Mouse (Mus musculus) myocyte (in vitro differentiated cells): ENCODE data around the gene Rassf1.

ENCODE experiments used
- E2F4 ChIP-seq: IDR thresholded peaks from one replicate; pipeline ENCODE4 v1.6.1; 2011; ENCODE audit warnings: mild to moderate bottlenecking, control low read depth, moderate library complexity; ENCODE audit not compliant: insufficient read depth
- MAX ChIP-seq: IDR thresholded peaks from one replicate; pipeline ENCODE4 v1.6.1; 2011; ENCODE audit warnings: low read depth, mild to moderate bottlenecking, control low read depth
- MYOD1 ChIP-seq, 3 experiments: IDR thresholded peaks; one replicate each; pipeline ENCODE4 v1.6.1; 2011; ENCODE audit warnings: control low read depth in 2 of 3, low read depth in 2 of 3, mild to moderate bottlenecking in 2 of 3, moderate library complexity in 1 of 3; ENCODE audit not compliant: insufficient read length in 2 of 3, control insufficient read depth in 1 of 3
- MYOG ChIP-seq, 3 experiments: IDR thresholded peaks; one replicate each; pipeline ENCODE4 v1.6.1; 2011; ENCODE audit warnings: control low read depth in 2 of 3, low read depth in 2 of 3, mild to moderate bottlenecking in 2 of 3; ENCODE audit not compliant: insufficient read length in 2 of 3, control insufficient read depth in 1 of 3, insufficient read depth in 1 of 3
- POLR2A ChIP-seq: IDR thresholded peaks from one replicate; pipeline ENCODE4 v1.6.1; 2011; ENCODE audit warnings: low read depth, mild to moderate bottlenecking, control low read depth, moderate library complexity; ENCODE audit not compliant: insufficient read length
- POLR2AphosphoS2 ChIP-seq: IDR thresholded peaks from one replicate; pipeline ENCODE4 v1.6.1; 2011; ENCODE audit warnings: low read depth, control low read depth; ENCODE audit not compliant: insufficient read length
- REST ChIP-seq: IDR thresholded peaks from one replicate; pipeline ENCODE4 v1.6.1; 2011; ENCODE audit warnings: mild to moderate bottlenecking, control low read depth, moderate library complexity; ENCODE audit not compliant: insufficient read depth, insufficient read length
- SRF ChIP-seq: IDR thresholded peaks from one replicate; pipeline ENCODE4 v1.6.1; 2011; ENCODE audit warnings: low read depth; ENCODE audit not compliant: control insufficient read depth, insufficient read length
- TCF12 ChIP-seq: IDR thresholded peaks from one replicate; pipeline ENCODE4 v1.6.1; 2011; ENCODE audit warnings: mild to moderate bottlenecking, control low read depth; ENCODE audit not compliant: poor library complexity, insufficient read depth, severe bottlenecking
- USF1 ChIP-seq: IDR thresholded peaks from one replicate; pipeline ENCODE4 v1.6.1; 2011; ENCODE audit warnings: low read depth, mild to moderate bottlenecking, control low read depth, moderate library complexity

DNA sequence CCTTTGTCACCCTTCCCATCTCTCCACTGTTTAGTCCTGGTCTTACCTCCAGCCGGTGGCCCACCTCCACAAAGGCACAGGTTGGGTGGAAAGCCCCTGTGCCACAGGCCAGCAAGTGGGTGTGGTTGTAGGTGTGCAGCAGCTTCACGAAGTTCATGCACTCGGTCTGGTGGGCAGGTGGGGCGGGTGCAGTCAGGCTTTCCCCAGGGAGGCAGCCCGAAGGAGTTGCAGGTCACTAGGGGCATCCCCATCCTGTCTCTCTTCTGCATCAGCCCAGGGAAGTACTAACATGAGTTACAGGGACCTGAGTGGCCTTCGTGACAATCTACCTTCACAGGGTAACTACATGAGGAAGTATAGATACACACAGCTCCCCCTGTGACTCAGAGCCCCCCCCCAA, 51.9 kb downstream of the Rassf1 start:
- no peak for TF ChIP-seq MAX
- no peak for TF ChIP-seq POLR2A
- TF ChIP-seq E2F4, result no peak
- no peak for TF ChIP-seq MYOG (IDR thresholded peaks at IDR 0.05; ENCODE audit: control insufficient read depth in 1 of 3, insufficient read depth in 1 of 3, insufficient read length in 2 of 3, low read depth in 2 of 3)
- no peak for TF ChIP-seq USF1
- TF ChIP-seq POLR2AphosphoS2, result no peak
- TF ChIP-seq MYOD1 (IDR thresholded peaks at IDR 0.05; ENCODE audit: control insufficient read depth in 1 of 3, insufficient read length in 2 of 3, low read depth in 2 of 3), result no peak
- TF ChIP-seq REST, result no peak
- TF ChIP-seq SRF, result no peak
- no peak for TF ChIP-seq TCF12
